Mouse (Mus musculus): ENCODE results near the gene Vmn1r65. TPM values are rescaled to one million over a fixed set of nuclear protein-coding genes. Genes with fewer than 3 reads are reported as not detected.

Gene Vmn1r65
- not detected for polyA plus RNA-seq (2017; shearing (Covaris generic))

GRCm38 (mm10) chr7:6010910-6011309 lies at the start of gene Vmn1r65:
TSS of gene Vmn1r65 (minus strand) at chr7:6011010.

GRCm38 (mm10) chr7:6044861-6045260 lies 34.1 kb upstream of the Vmn1r65 start, which contains the start of gene Nlrp4c:
TSS of gene Nlrp4c (plus strand) at chr7:6045161.

Other genes with a start within 250 kb of the Vmn1r65 start
- not detected for gene Vmn1r63, start 205.6 kb downstream of the Vmn1r65 start, polyA plus RNA-seq (2017; shearing (Covaris generic))
- not detected for gene Vmn1r64, start 126.5 kb downstream of the Vmn1r65 start, polyA plus RNA-seq (2017; shearing (Covaris generic))
- gene Nlrp4c, start 34.2 kb upstream of the Vmn1r65 start, polyA plus RNA-seq (2017; shearing (Covaris generic)): not detected
- gene Zfp787, start 145.0 kb upstream of the Vmn1r65 start, polyA plus RNA-seq (2017; shearing (Covaris generic)): 33.1 TPM
- gene Zfp444, start 161.2 kb upstream of the Vmn1r65 start, polyA plus RNA-seq (2017; shearing (Covaris generic)): 25.2 TPM
- gene Galp, start 186.1 kb upstream of the Vmn1r65 start, polyA plus RNA-seq (2017; shearing (Covaris generic)): not detected
- not detected for gene Zscan5b, start 211.3 kb upstream of the Vmn1r65 start, polyA plus RNA-seq (2017; shearing (Covaris generic))
- gene Epp13, start 241.7 kb upstream of the Vmn1r65 start, polyA plus RNA-seq (2017; shearing (Covaris generic)): not detected